ENCODE assay signal across 21 mouse cellular contexts in the genomic region with DNA sequence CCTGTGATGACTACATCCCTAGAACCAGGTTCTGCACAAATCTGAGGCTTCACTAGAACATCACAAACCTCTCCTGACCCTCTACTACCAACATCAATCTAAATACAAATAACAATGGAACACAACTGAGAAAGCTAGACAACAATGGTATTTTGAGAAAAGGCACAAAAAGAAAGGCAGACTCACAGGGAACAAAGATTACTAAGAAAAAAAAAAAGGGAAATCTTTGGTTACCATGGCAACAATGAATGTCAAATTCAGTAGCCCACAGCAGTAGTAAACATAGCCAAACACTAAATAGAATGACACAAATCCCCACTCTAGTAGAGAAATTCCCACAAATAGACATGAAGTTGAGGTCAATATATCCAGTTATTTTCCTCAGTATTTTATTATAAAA. TPM values are rescaled to one million over a fixed set of nuclear protein-coding genes. Genes with fewer than 3 reads are reported as not detected.
DNase-seq lines count a peak whose midpoint lies in the region; ATAC-seq and TF ChIP-seq lines count a peak whose summit lies in the region.
"Had no signal": no experiment of that assay in that cellular context is flagged by ENCODE, and none has a peak within 500 bp of the region (broad histone marks: within the 10 kb centered on the region; RNA-seq: fewer than 3 reads in every experiment).

No protein-coding gene starts in this region.

- H3K36me3 ChIP-seq in hindbrain, postnatal 0 days (ENCODE audit: insufficient read depth, low read length), result no peaks in the 10 kb centered on the region
- no peaks in the 10 kb centered on the region; the same call in 1 of the 2 replicates for H3K36me3 ChIP-seq in hindbrain, embryonic 12.5 days
- no peaks in the 10 kb centered on the region for H3K36me3 ChIP-seq in midbrain, embryonic 14.5 days (ENCODE audit: control insufficient read depth, insufficient read depth, low read length)
- H3K36me3 ChIP-seq in midbrain, postnatal 0 days (ENCODE audit: insufficient read depth, low read length), result no peaks in the 10 kb centered on the region
- no peaks in the 10 kb centered on the region for H3K36me3 ChIP-seq in splenic B cell, adult 2 months (ENCODE audit: control insufficient read depth, insufficient read depth, low read length, poor library complexity, severe bottlenecking)
- H3K36me3 ChIP-seq: forebrain, embryonic 15.5 days; hindbrain, embryonic 13.5 days had no signal

- H3K4me3 ChIP-seq in hindbrain, postnatal 0 days (ENCODE audit: low read length), result no peak overlapping the region
- no peak overlapping the region for H3K4me3 ChIP-seq in hindbrain, embryonic 12.5 days
- no peak overlapping the region for H3K4me3 ChIP-seq in midbrain, embryonic 14.5 days (replicated peaks; ENCODE audit: low read depth, low read length)
- H3K4me3 ChIP-seq in midbrain, postnatal 0 days (ENCODE audit: low read depth, low read length), result no peak overlapping the region
- H3K4me3 ChIP-seq: forebrain, embryonic 15.5 days; hindbrain, embryonic 13.5 days had no signal

- DNase-seq in embryo, embryonic 10.5 days (ENCODE audit: low spot score), result peak; percentile 9
- no peak for DNase-seq in embryo, embryonic 11 days
- DNase-seq in hindbrain, postnatal 0 days (ENCODE audit: low spot score), result peak; percentile 3
- DNase-seq in midbrain, embryonic 14.5 days, result peak; percentile 37
- DNase-seq in midbrain, postnatal 0 days (ENCODE audit: low spot score), result no peak
- DNase-seq in splenic B cell, adult 2 months (ENCODE audit: low read depth, low spot score), result peak; percentile 7
- no peak for DNase-seq in right cerebral cortex, adult 18-20 months
- DNase-seq: adrenal gland, postnatal 10 days; adrenal gland, postnatal 36 days; cerebellum, adult 11 months; cerebellum, adult 2 months; cerebellum, adult 9-11 months; cerebellum, postnatal 25 days; gastrocnemius, postnatal 14 days had no signal

- ATAC-seq in hindbrain, postnatal 0 days, result no peak
- ATAC-seq in hindbrain, embryonic 12.5 days (ENCODE audit: low FRiP score), result no peak
- no peak for ATAC-seq in midbrain, embryonic 14.5 days (ENCODE audit: low FRiP score, low TSS enrichment)
- no peak for ATAC-seq in midbrain, postnatal 0 days (ENCODE audit: low FRiP score)
- ATAC-seq: forebrain, embryonic 15.5 days; hindbrain, embryonic 16.5 days; inflammation-experienced regulatory T-cells, adult 6 months; Patski had no signal

- H3K9me3 ChIP-seq in hindbrain, postnatal 0 days (ENCODE audit: low read length), result no peaks in the 10 kb centered on the region
- H3K9me3 ChIP-seq in hindbrain, embryonic 12.5 days (replicated peaks), result no peaks in the 10 kb centered on the region
- no peaks in the 10 kb centered on the region for H3K9me3 ChIP-seq in midbrain, embryonic 14.5 days (ENCODE audit: control insufficient read depth, low read length)
- H3K9me3 ChIP-seq in midbrain, postnatal 0 days (ENCODE audit: low read length), result no peaks in the 10 kb centered on the region
- H3K9me3 ChIP-seq: forebrain, embryonic 15.5 days; hindbrain, embryonic 13.5 days had no signal

- no peak overlapping the region for H3K27ac ChIP-seq in hindbrain, postnatal 0 days
- no peak overlapping the region for H3K27ac ChIP-seq in hindbrain, embryonic 12.5 days
- no peak overlapping the region for H3K27ac ChIP-seq in midbrain, embryonic 14.5 days (replicated peaks; ENCODE audit: low read depth, low read length)
- no peak overlapping the region for H3K27ac ChIP-seq in midbrain, postnatal 0 days (ENCODE audit: low read depth, low read length)
- H3K27ac ChIP-seq: hindbrain, embryonic 13.5 days had no signal

- no peak for TF ChIP-seq CTCF in hindbrain, postnatal 0 days (IDR thresholded peaks at IDR 0.05; ENCODE audit: low read depth)
- no peak for TF ChIP-seq CTCF in midbrain, postnatal 0 days (IDR thresholded peaks at IDR 0.05)

- H3K27me3 ChIP-seq in hindbrain, postnatal 0 days (ENCODE audit: insufficient read depth, low read length), result no peaks in the 10 kb centered on the region
- H3K27me3 ChIP-seq in hindbrain, embryonic 12.5 days, result no peaks in the 10 kb centered on the region
- H3K27me3 ChIP-seq in midbrain, embryonic 14.5 days (ENCODE audit: control insufficient read depth, insufficient read depth, low read length), result no peaks in the 10 kb centered on the region
- no peaks in the 10 kb centered on the region for H3K27me3 ChIP-seq in midbrain, postnatal 0 days (ENCODE audit: insufficient read depth, low read length)
- no peaks in the 10 kb centered on the region for H3K27me3 ChIP-seq in splenic B cell, adult 2 months (ENCODE audit: control insufficient read depth, insufficient read depth, low read length, poor library complexity, severe bottlenecking)
- H3K27me3 ChIP-seq: forebrain, embryonic 15.5 days; hindbrain, embryonic 13.5 days; Patski had no signal

- H3K9ac ChIP-seq in hindbrain, postnatal 0 days (replicated peaks; ENCODE audit: low read length), result no peak overlapping the region
- no peak overlapping the region for H3K9ac ChIP-seq in hindbrain, embryonic 12.5 days
- no peak overlapping the region for H3K9ac ChIP-seq in midbrain, embryonic 14.5 days (replicated peaks; ENCODE audit: low read length)
- no peak overlapping the region for H3K9ac ChIP-seq in midbrain, postnatal 0 days (replicated peaks; ENCODE audit: low read length, poor library complexity, severe bottlenecking)
- H3K9ac ChIP-seq: forebrain, embryonic 15.5 days; hindbrain, embryonic 13.5 days had no signal

- no peaks in the 10 kb centered on the region for H3K4me1 ChIP-seq in hindbrain, postnatal 0 days (ENCODE audit: insufficient read depth, low read length)
- peaks cover 3% of the 10 kb centered on the region; the same call in 1 of the 2 replicates for H3K4me1 ChIP-seq in hindbrain, embryonic 12.5 days
- H3K4me1 ChIP-seq in midbrain, embryonic 14.5 days (ENCODE audit: control insufficient read depth, insufficient read depth, low read length), result 0 out of 2 replicates have a peak, but pooled peaks cover 4% of the 10 kb centered on the region
- peaks cover 3% of the 10 kb centered on the region; the same call in 1 of the 2 replicates for H3K4me1 ChIP-seq in midbrain, postnatal 0 days (ENCODE audit: insufficient read depth, low read length)

- no peak overlapping the region for H3K4me2 ChIP-seq in hindbrain, postnatal 0 days (ENCODE audit: low read depth, low read length)
- no peak overlapping the region for H3K4me2 ChIP-seq in hindbrain, embryonic 12.5 days (replicated peaks)
- no peak overlapping the region for H3K4me2 ChIP-seq in midbrain, embryonic 14.5 days (ENCODE audit: low read length)
- no peak overlapping the region for H3K4me2 ChIP-seq in midbrain, postnatal 0 days (ENCODE audit: low read depth, low read length, poor library complexity, severe bottlenecking)
- H3K4me2 ChIP-seq: forebrain, embryonic 15.5 days; heart, embryonic 11.5 days; hindbrain, embryonic 13.5 days had no signal

RNA-seq across cellular contexts. Expression of gene Tmcc1, which starts 52.5 kb away (rescaled TPM):
- total RNA-seq in hindbrain, postnatal 0 days (2014; rRNA removed), result 33.9 and 36.9 TPM in 2 replicates
- 13.0 and 14.0 TPM in 2 replicates for polyA plus RNA-seq in hindbrain, postnatal 0 days (2015; fragmentation: Nextera tagmentation; extraction: Ambion mirVana)
- 29.1 and 33.0 TPM in 2 replicates for polyA plus RNA-seq in hindbrain, embryonic 12.5 days (2016; fragmentation: Nextera tagmentation; extraction: Ambion mirVana)
- 25.8 and 26.2 TPM in 2 replicates for polyA plus RNA-seq in midbrain, embryonic 14.5 days (2014; fragmentation: Nextera tagmentation; extraction: Ambion mirVana)
- 40.9 and 48.3 TPM in 2 replicates for total RNA-seq in midbrain, postnatal 0 days (2014; rRNA removed)
- polyA plus RNA-seq in midbrain, postnatal 0 days (2015; fragmentation: Nextera tagmentation; extraction: Ambion mirVana), result 11.6 and 11.8 TPM in 2 replicates

Comparison
In these comparisons a context has a peak if more than half of its experiments do, and no peak if none do; other contexts are left out.
1. DNase-seq: peak in embryo, embryonic 10.5 days (single experiment), hindbrain, postnatal 0 days (single experiment), midbrain, embryonic 14.5 days (single experiment) and splenic B cell, adult 2 months (single experiment); none in embryo, embryonic 11 days (single experiment), midbrain, postnatal 0 days (single experiment) and right cerebral cortex, adult 18-20 months (single experiment).